Comparison of ENCODE assay signal across 16 mouse cellular contexts in genomic region chr13:70149041-70149898, GRCm38 (mm10).
DNase-seq lines count a peak whose midpoint lies in the region; ATAC-seq lines count a peak whose summit lies in the region.
"Had no signal": no experiment of that assay in that cellular context is flagged by ENCODE, and none has a peak within 500 bp of the region (broad histone marks: within the 10 kb centered on the region; RNA-seq: fewer than 3 reads in every experiment).

No protein-coding gene starts in this region.

- H3K4me3 ChIP-seq in neural tube, embryonic 11.5 days (ENCODE audit: low read depth, low read length) = no peak overlapping the region
- H3K4me3 ChIP-seq in hindbrain, embryonic 16.5 days (ENCODE audit: low read length) = no peak overlapping the region
- H3K4me3 ChIP-seq: erythroblast, embryonic 14.5 days; layer of hippocampus, adult 2 months had no signal

- H3K9me3 ChIP-seq in neural tube, embryonic 11.5 days (ENCODE audit: control insufficient read depth, low read length) = no peaks in the 10 kb centered on the region; the same call in 1 of the 2 replicates
- no peaks in the 10 kb centered on the region for H3K9me3 ChIP-seq in hindbrain, embryonic 16.5 days (ENCODE audit: control insufficient read depth, low read length)

- no peaks in the 10 kb centered on the region for H3K27me3 ChIP-seq in neural tube, embryonic 11.5 days (ENCODE audit: control insufficient read depth, insufficient read depth, low read length)
- H3K27me3 ChIP-seq in hindbrain, embryonic 16.5 days (replicated peaks; ENCODE audit: control insufficient read depth, insufficient read depth, low read length) = no peaks in the 10 kb centered on the region

- H3K9ac ChIP-seq in neural tube, embryonic 11.5 days (ENCODE audit: low read length) = no peak overlapping the region
- no peak overlapping the region for H3K9ac ChIP-seq in hindbrain, embryonic 16.5 days (ENCODE audit: low read depth, low read length)

- H3K4me1 ChIP-seq in neural tube, embryonic 11.5 days (ENCODE audit: control insufficient read depth, insufficient read depth, low read length) = 0 out of 2 replicates have a peak, but pooled peaks cover 3% of the 10 kb centered on the region
- peaks cover 11% of the 10 kb centered on the region for H3K4me1 ChIP-seq in hindbrain, embryonic 16.5 days (ENCODE audit: control insufficient read depth, insufficient read depth, low read depth, low read length)

- WGBS in neural tube, embryonic 11.5 days = 21% methylated on average over 8 of the region's 8 CpGs
- 16% methylated on average over 8 of the region's 8 CpGs for WGBS in hindbrain, embryonic 16.5 days

- H3K27ac ChIP-seq in neural tube, embryonic 11.5 days (ENCODE audit: low read depth, low read length) = no peak overlapping the region
- no peak overlapping the region for H3K27ac ChIP-seq in hindbrain, embryonic 16.5 days (ENCODE audit: low read depth, low read length)
- H3K27ac ChIP-seq: layer of hippocampus, adult 2 months; macrophage had no signal

- ATAC-seq in neural tube, embryonic 11.5 days (ENCODE audit: insufficient read depth, low FRiP score, low TSS enrichment) = peak; percentile 38; the same call in 1 of the 2 replicates
- ATAC-seq in hindbrain, embryonic 16.5 days = 0 out of 2 replicates have a peak, but pooled peaks have one; percentile 24
- ATAC-seq: inflammation-experienced regulatory T-cells, adult 6 months had no signal

- peak; percentile 51 for DNase-seq in heart, adult 11 months
- DNase-seq in heart, postnatal 14 days = no peak
- DNase-seq in neural tube, embryonic 11.5 days (ENCODE audit: low spot score) = no peak
- no peak for DNase-seq in neural tube, embryonic 10.5 days (ENCODE audit: extremely low spot score, low spot score)
- DNase-seq in testis, postnatal 14 days (ENCODE audit: low spot score) = no peak
- no peak for DNase-seq in urinary bladder, postnatal 4 days (ENCODE audit: low spot score in 2 of 2)
- DNase-seq in ovary, postnatal 36 days (ENCODE audit: low spot score) = no peak
- DNase-seq: cerebellum, adult 11-12 months; heart, adult 18-20 months; lung, adult 2 months; right cerebral cortex, postnatal 14 days had no signal

- intact Hi-C loops in heart, postnatal 14 days (cut with DNase I) = no loop called here

- H3K4me2 ChIP-seq in neural tube, embryonic 11.5 days (ENCODE audit: low read depth) = no peak overlapping the region
- no peak overlapping the region for H3K4me2 ChIP-seq in hindbrain, embryonic 16.5 days (ENCODE audit: low read length)

- no peaks in the 10 kb centered on the region for H3K36me3 ChIP-seq in neural tube, embryonic 11.5 days (ENCODE audit: control insufficient read depth, insufficient read depth, low read length)
- no peaks in the 10 kb centered on the region for H3K36me3 ChIP-seq in hindbrain, embryonic 16.5 days (ENCODE audit: control insufficient read depth, insufficient read depth, low read length)
